ENCODE assay signal across 9 mouse cellular contexts in the genomic region with DNA sequence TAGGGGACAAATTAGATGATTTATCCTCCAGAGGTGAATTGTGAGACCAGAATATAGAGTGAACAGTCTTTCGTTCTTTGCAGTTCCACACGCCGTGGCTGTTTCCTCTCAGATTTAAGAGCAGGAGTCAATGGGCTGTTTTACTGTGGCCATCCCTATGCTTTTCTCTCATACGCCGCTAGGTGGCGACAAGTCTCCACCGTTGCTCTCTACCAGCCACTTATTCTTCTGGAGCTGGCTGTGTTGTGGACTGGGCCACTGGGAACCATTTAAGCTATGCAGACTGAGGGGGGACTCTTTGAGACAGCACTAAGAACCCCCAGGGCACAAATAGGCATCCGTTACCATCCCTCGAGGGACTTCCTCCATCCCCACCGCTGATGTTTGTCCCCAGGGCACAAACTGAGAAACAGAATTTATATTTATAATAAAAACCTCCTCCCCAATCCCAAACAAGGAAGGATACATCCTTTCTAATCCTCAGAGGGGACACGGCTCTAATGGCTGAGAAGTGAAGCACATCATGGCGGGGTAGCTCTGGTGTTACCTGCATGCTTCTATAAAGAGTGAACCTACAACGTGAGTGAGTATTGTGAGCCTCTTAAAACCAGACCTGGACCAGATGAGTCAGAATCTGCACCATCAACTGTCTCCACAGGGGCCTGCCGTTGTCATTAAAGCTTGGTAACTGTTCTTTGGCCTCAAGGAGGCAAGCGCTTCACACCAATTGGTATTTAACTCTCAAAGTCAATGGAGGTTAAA. TPM values are rescaled to one million over a fixed set of nuclear protein-coding genes. Genes with fewer than 3 reads are reported as not detected.
DNase-seq lines count a peak whose midpoint lies in the region; ATAC-seq lines count a peak whose summit lies in the region.
"Had no signal": no experiment of that assay in that cellular context is flagged by ENCODE, and none has a peak within 500 bp of the region (broad histone marks: within the 10 kb centered on the region; RNA-seq: fewer than 3 reads in every experiment).

No protein-coding gene starts in this region.

- peak; percentile 18 for DNase-seq in ovary, postnatal 10 days (ENCODE audit: low spot score)
- no peak for DNase-seq in ovary, adult 18-20 months (ENCODE audit: low spot score)
- peak; percentile 71 for DNase-seq in cerebellum, adult 11 months
- peak; percentile 69 to 82 for DNase-seq in left cerebral cortex, postnatal 14 days (ENCODE audit: low spot score in 2 of 2)

- H3K9ac ChIP-seq in forebrain, embryonic 16.5 days (replicated peaks; ENCODE audit: low read depth, low read length), result no peak overlapping the region
- H3K9ac ChIP-seq in midbrain, embryonic 13.5 days (replicated peaks), result no peak overlapping the region
- H3K9ac ChIP-seq in stomach, embryonic 14.5 days (replicated peaks; ENCODE audit: low read depth, low read length), result no peak overlapping the region
- H3K9ac ChIP-seq: embryonic facial prominence, embryonic 15.5 days had no signal

- no peak overlapping the region for H3K4me3 ChIP-seq in forebrain, embryonic 16.5 days (replicated peaks; ENCODE audit: low read length)
- no peak overlapping the region for H3K4me3 ChIP-seq in midbrain, embryonic 13.5 days (replicated peaks)
- no peak overlapping the region for H3K4me3 ChIP-seq in stomach, embryonic 14.5 days (ENCODE audit: low read depth, low read length)
- H3K4me3 ChIP-seq: embryonic facial prominence, embryonic 15.5 days had no signal

- WGBS in forebrain, embryonic 16.5 days, result 34% methylated on average over 15 of the region's 15 CpGs
- 33% methylated on average over 15 of the region's 15 CpGs for WGBS in midbrain, embryonic 13.5 days
- WGBS in stomach, embryonic 14.5 days, result 35% methylated on average over 15 of the region's 15 CpGs

- no peaks in the 10 kb centered on the region; the same call in 1 of the 2 replicates for H3K27me3 ChIP-seq in forebrain, embryonic 16.5 days (replicated peaks; ENCODE audit: control insufficient read depth, insufficient read depth, low read length)
- no peaks in the 10 kb centered on the region for H3K27me3 ChIP-seq in midbrain, embryonic 13.5 days
- no peaks in the 10 kb centered on the region for H3K27me3 ChIP-seq in stomach, embryonic 14.5 days (ENCODE audit: control insufficient read depth, insufficient read depth, low read length)
- H3K27me3 ChIP-seq: embryonic facial prominence, embryonic 15.5 days had no signal

- no peak overlapping the region for H3K27ac ChIP-seq in forebrain, embryonic 16.5 days (ENCODE audit: low read length)
- H3K27ac ChIP-seq in midbrain, embryonic 13.5 days, result no peak overlapping the region
- H3K27ac ChIP-seq in stomach, embryonic 14.5 days (ENCODE audit: low read length), result no peak overlapping the region
- H3K27ac ChIP-seq: embryonic facial prominence, embryonic 15.5 days had no signal

- H3K4me1 ChIP-seq in forebrain, embryonic 16.5 days (replicated peaks; ENCODE audit: control insufficient read depth, insufficient read depth, low read length), result peaks cover 8% of the 10 kb centered on the region; the same call in 1 of the 2 replicates
- H3K4me1 ChIP-seq in midbrain, embryonic 13.5 days (replicated peaks), result no peaks in the 10 kb centered on the region
- H3K4me1 ChIP-seq in stomach, embryonic 14.5 days (ENCODE audit: control insufficient read depth, insufficient read depth, low read length), result no peaks in the 10 kb centered on the region
- H3K4me1 ChIP-seq: embryonic facial prominence, embryonic 15.5 days had no signal

- no peak overlapping the region for H3K4me2 ChIP-seq in forebrain, embryonic 16.5 days (ENCODE audit: low read length)
- H3K4me2 ChIP-seq in midbrain, embryonic 13.5 days (replicated peaks), result no peak overlapping the region
- no peak overlapping the region for H3K4me2 ChIP-seq in stomach, embryonic 14.5 days (replicated peaks; ENCODE audit: low read depth, low read length)
- H3K4me2 ChIP-seq: embryonic facial prominence, embryonic 15.5 days had no signal

- peak; percentile 81 for ATAC-seq in forebrain, embryonic 16.5 days
- peak; percentile 52 for ATAC-seq in inflammation-experienced regulatory T-cells, adult 6 months
- peak; percentile 87 for ATAC-seq in midbrain, embryonic 13.5 days
- ATAC-seq in stomach, embryonic 14.5 days (ENCODE audit: insufficient number of reproducible peaks, insufficient read depth, low FRiP score, low read depth), result peak; percentile 81; the same call in 1 of the 2 replicates

- no peaks in the 10 kb centered on the region for H3K9me3 ChIP-seq in forebrain, embryonic 16.5 days (ENCODE audit: control insufficient read depth, low read length)
- no peaks in the 10 kb centered on the region for H3K9me3 ChIP-seq in midbrain, embryonic 13.5 days
- H3K9me3 ChIP-seq in stomach, embryonic 14.5 days (ENCODE audit: control insufficient read depth, low read depth, low read length), result no peaks in the 10 kb centered on the region
- H3K9me3 ChIP-seq: embryonic facial prominence, embryonic 15.5 days had no signal

- H3K36me3 ChIP-seq in forebrain, embryonic 16.5 days (ENCODE audit: control insufficient read depth, insufficient read depth), result no peaks in the 10 kb centered on the region
- no peaks in the 10 kb centered on the region for H3K36me3 ChIP-seq in midbrain, embryonic 13.5 days
- no peaks in the 10 kb centered on the region for H3K36me3 ChIP-seq in stomach, embryonic 14.5 days (ENCODE audit: control insufficient read depth, insufficient read depth, low read length)
- H3K36me3 ChIP-seq: embryonic facial prominence, embryonic 15.5 days had no signal

- intact Hi-C loops in left cerebral cortex, postnatal 14 days (cut with DNase I), result loop anchor here (5.0 to 10.0 kb wide), 2 partner anchors 764 to 1846 kb away; a partner anchor contains a TSS

RNA-seq across cellular contexts. Expression of a gene that starts 33.0 kb away (rescaled TPM):
- 129 and 143 TPM in 2 replicates for polyA plus RNA-seq in forebrain, embryonic 16.5 days (2015; fragmentation: Nextera tagmentation; extraction: Ambion mirVana)
- 100 to 1,000 TPM in 1 of 3 experiments, 10 to 100 TPM in 2; 87.9 to 115 (median 99.9) TPM for polyA plus RNA-seq in inflammation-experienced regulatory T-cells, adult 6 months (2017; shearing (Covaris generic))
- 10 to 100 TPM; 47.3 to 48.5 TPM for total RNA-seq in left cerebral cortex, postnatal 14 days (2021)
- polyA plus RNA-seq in midbrain, embryonic 13.5 days (2015; fragmentation: Nextera tagmentation; extraction: Ambion mirVana), result 135 and 143 TPM in 2 replicates
- 147 and 159 TPM in 2 replicates for polyA plus RNA-seq in stomach, embryonic 14.5 days (2014; fragmentation: Nextera tagmentation; extraction: Ambion mirVana)
